Mouse (Mus musculus) CD4-positive, CD25-positive, alpha-beta regulatory T cell, adult 4 months (primary cell): ENCODE data around the gene Ntn1. TPM values are rescaled to one million over a fixed set of nuclear protein-coding genes. Genes with fewer than 3 reads are reported as not detected.

ENCODE experiments used
- ATAC-seq: one replicate; pipeline ENCODE4 v1.8.0; 2017
- polyA plus RNA-seq, 2 experiments: library from polyadenylated mRNA; unstranded; fragments of 100-300 nt; shearing (Covaris generic); gene quantifications; one replicate each; pipeline ENCODE4 v1.2.1; 2017

Ntn1 gene
- polyA plus RNA-seq, 2 experiments from 2014 or later = 0.63 to 0.90 TPM

DNA sequence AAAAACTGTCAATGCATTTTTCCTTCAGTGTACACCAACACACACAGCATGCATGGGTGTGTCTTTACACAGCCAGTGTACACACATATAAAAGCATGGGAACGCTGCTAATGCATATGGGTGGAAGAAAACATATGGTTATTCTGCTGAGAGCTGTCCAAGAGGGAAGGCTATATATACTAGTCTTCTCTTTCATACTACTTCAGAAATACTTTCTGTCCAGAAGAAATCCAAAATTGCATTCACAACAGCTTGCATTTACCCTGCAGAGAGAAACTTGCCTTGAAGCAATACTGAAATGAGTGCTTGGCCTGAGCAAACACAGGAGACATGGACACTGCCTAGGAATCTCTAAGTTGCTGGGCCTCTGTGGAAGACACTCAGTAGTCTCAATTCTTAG lies 18.8 kb downstream of the Ntn1 start:
- no peak for ATAC-seq

DNA sequence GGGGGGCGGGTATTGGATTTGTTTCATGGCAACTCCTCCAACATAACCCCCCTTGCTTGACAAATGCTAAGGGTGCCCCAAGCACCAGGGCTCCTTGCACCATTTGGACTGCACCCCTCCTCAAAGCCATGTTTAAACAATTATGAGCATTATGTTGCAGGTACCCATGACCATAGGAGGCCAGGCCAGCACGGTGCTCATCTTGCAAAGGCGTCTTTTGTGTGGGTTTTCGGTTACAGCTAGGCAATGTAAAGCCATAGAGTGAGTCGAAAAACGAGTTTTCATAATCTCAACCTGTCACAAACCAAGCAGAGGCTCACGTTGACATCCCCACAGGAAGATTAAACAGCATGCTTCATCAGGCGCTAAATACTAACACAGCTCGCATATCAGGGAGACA lies 19.3 kb downstream of the Ntn1 start:
- ATAC-seq = no peak

DNA sequence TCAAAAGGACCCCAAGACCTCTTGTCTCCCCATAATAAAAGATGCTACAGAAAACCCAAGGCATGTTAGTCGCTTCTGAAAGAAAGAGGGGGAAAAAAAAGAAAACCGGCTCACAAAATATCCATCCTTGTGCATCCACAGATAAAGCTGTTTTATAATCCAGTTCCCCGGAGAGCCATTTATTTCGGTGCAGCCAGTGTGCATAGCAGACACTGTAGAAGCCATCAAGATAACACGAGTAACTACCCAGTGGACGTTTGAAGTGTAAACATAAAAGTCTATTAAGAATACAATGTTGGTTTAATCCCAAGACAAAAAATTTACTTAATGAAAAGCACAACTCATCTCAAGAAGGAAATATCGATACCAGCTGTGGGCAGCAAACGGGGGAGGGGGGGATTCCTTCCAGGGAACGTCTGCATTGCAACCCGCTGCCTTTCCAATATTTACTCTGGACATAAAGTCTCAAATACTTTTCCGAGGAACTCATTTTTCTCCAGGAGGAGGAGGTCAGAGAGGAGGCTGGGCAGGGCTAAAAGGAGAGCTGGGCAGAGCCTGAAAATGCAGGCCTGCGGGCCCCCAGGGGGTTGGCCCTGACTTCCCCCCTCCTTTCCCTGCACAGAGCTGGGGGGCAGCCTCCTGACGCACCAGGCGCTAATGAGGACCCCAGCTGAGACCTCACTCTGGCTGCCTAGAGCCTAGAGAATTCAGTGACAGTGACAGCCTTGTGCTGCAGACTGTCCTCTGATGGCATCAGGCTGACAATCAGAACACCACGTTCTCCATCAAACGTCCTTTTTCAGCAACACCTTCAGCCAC lies 21.5 kb downstream of the Ntn1 start:
- ATAC-seq = no peak

DNA sequence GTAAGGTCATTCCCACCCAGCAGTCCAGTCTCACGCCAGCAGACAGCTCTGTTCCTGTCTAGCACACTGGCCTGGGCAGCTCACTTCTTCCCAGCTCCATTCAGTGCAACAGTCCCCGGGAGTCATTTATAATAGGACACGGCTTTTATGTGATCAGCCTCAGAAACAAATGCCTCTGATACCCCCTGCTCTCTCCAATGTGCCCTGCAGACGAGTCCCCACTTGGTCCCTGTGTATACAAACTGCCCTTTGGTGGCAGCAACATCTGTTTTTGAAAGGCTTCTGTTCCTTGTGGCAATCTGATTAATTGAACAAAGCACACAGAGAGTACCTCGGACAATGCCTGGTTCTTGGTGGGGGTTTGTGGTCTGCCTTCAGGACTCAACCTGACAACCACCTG lies 22.2 kb downstream of the Ntn1 start:
- no peak for ATAC-seq

DNA sequence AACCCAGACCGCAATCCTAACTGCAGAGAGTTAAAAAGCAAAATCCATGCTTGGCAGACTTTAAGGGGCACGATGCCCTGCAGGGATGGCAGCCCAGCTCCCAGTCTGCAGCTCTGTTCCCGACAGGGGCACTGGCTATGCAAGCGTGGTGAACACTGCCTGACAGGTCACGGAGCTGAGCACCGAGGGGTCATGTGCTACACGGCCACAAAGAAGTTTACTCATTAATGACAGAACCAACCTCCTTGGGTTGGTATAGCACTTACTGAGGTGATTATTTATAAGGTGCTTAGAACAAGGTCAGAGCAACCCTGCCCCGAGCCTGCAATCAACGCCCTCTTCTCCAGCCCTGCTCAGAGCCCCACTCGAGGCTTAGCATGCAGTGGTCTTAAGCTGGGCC lies 27.5 kb downstream of the Ntn1 start:
- ATAC-seq = no peak

DNA sequence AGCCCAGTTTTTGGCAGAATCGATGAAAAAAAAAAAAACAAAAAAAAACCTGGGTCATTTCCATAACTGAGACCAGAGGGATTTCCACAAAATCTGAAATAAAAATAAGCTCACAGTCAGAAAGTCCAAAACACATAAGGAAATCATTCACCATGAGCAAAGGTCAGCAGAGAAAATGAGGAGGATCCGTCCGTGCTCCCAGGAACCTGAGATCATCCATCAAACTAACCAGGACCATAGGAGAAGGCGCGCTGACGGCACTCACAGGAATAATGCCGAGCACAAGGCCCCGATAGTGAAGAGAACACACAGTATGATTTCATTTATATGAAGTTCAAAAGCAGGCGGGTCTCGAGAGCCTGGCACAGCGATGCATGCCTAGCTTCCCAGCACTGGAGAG lies 29.0 kb downstream of the Ntn1 start:
- ATAC-seq = no peak

DNA sequence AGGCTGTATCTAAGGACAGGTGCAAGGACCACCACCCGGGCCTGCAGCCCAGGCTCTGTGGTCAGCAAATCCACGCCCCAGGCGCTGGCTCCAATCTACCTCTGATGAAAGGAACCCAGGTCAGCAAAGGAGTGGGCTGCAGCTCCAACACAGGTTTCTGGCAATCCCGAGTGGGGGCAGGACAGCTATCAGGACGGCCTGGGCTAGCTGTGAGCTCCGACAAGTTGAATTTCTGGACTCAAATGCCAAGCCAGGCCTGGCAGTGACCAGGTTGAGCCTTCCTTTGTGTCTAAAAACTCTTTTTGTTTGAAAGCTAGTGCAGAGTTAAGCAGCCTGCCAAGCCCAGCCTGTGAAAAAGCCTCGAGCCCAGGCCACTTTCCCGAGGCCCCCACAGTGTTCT lies 43.7 kb downstream of the Ntn1 start:
- no peak for ATAC-seq

DNA sequence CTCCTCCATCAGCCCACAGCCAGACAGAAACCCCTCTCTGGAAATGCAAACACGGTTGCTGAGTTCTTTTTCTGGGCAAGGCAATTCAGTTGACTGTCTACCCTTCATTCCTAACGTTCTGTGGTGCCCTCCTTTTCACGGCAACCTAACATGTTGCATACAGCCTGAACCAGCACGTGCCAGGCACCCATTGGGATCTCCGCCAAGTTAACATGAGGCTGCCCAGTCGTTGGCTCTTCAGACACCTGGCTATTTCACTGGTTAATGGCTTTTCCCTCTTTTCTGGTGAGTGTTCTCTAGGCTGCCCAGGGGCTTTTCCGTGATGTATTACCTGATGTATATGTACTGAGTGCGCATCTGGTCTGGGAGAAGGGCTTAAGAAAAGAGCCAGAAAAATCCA lies 45.1 kb downstream of the Ntn1 start:
- no peak for ATAC-seq

DNA sequence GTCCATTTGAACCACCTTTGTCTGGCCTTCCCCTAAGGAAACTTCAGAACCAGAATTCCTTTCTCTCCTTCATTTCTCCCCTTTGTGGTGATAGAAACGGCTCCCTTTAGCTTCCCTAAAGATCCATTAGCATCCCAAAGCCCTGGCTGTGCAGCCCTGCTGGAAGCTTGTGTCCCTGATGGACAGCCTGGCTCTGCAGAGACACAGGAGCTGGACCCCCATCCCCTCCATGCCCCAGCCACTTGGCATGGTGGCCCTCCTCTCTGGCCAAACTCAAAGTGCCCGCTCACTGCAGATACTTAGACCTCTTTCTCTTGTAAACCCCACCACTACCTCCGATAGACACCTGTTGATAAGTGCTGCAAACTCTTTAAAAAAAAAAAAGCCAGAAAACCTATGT lies 45.8 kb downstream of the Ntn1 start:
- no peak for ATAC-seq

DNA sequence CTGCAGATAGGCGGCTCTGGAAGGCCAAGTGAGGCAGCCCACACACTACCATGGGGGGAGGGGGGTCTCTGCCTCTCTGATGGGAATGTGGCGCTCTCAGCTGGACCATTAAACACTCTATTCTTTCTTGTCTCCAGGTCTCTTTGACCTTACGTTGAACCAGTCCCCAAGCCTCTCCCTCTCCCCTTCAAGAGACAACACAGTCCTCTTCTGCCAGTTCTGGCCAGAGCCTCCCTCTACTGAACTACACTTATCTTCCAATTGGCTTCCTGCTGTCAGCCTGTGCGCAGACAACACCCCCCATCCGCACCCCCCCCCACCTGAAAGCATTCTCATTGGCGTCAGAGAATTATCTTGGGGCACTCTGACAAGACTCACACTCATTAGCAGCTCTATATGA lies 48.4 kb downstream of the Ntn1 start:
- ATAC-seq = no peak

DNA sequence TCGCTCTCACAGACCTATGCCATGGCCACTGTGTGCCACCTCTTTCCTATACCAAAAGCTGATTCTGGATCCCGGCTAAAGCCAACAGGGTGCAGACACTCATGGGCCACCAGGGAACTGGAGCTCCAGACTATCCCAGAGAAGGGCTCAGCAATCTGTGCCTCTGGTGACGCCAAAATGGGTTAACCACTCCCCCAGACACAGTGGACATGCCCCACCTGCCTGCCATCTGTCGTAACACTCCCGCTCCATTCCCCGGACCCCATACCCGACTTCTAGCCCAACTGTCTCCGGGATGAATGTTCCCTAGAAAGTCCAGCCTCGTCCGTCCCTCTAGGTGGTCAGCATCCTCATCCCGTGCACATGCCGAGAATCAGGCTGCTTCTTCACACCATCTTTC lies 51.8 kb downstream of the Ntn1 start:
- no peak for ATAC-seq

DNA sequence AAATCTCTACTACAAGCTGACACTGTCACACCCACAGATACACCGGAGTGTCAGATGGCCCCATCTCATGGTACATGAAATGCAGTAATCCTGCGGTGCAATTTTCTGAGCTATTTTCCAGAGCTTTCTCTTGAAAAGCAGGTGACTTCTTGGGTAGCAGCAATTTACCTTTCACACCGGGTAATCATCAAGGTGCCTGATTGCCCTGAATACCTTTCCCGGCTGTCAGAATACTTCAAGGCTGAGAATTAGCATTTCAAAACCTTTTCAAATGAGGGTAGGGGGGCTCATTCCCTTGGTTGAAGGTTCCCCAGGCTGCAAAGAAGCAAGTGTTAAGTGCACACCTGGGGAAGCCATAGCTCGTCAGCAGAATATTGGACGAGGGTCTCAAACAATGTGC lies 52.5 kb downstream of the Ntn1 start:
- no peak for ATAC-seq

DNA sequence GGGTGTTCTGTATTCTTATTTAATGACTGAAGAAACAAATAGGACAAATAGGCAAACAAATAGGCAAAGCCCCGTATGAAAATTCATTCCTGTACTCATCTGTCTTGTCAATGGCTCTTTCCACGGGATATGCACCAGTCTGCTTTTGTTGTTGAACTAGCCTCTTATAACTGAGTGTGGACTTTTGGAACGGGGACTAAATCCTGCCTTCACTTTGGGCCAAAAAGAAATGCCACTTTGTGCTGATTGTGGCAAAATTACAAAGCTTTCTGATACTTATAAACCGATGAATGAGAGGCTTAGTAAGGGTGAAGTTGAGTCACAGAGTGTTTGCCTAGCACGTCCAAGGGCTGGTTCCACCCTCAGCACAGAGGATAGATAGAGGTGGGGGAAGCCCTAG lies 53.1 kb downstream of the Ntn1 start:
- ATAC-seq = no peak

DNA sequence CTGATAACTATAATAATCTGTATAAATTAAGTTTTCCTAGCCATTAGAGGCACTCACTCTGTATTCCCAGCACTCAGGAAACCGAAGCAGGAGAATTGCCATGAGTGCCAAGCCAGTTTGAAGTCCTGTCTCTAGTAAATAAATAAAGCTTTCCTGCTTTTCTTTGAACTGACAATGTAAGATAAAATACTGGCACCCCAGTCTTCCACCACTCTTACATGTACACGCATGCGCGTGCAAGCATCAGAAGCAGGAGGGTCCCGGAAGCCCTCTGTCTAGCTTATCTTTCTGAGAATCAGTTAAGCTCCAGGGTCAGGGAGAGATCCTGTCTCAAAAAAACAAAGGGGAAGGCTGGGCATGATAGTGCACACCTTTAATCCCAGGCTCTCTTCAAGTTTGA lies 54.5 kb downstream of the Ntn1 start:
- ATAC-seq = no peak

DNA sequence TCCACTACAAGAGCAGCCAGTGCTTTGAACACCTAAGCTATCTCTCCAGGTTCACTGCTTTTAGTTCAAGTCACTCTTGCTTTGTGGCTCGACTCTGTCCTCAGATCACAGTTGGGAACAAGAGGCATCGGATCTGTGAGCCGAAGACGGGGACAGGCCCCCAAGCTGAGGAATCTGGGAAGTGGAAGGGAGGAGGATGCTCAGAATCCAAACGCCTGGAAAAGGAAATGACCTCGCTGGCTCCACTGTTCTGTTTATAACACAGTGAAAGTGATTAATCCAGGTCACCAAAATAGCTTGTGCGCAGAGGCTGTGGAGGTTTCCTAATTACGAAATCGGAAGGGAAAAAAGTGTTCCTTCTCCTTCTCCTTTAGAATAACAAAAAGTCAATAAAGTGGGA lies 56.4 kb downstream of the Ntn1 start:
- ATAC-seq = no peak

DNA sequence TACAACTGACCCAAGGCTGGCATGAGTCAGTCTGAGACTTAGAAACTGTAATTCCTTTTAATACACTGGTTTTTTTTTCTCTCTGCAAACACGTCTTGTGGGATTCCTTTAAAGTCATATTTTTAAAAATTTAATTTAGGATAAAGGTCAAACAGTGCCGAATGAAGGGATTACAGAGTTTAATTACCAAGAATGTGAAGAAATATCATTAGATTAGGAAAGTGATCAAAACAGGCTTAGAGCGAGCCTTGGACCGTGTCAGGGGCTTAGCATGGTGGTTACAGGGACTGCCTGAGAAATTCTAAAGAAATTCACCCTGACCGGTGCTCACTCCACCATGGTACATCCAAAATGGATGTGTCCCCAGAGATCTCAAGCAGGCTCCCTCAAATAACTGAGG lies 57.9 kb downstream of the Ntn1 start:
- no peak for ATAC-seq

DNA sequence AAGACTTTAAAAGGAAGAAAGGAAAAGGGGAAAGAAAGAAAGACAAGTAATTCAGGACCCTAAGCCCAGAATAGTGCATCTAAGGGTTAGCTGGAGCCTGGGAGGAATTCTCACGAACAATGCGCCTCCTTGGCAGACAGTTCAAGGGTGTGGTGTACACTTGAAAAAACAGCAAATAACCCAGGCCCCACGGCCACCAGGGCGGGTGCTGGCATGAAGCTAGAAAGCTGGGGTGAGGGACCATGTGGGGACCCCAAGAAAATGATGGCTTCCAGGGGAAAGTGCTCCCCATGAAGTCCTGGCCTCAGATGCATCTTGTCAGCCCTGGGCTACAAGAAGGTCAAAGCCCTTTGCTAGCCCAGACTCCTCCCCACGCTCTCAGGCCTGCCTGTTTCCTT lies 58.6 kb downstream of the Ntn1 start:
- no peak for ATAC-seq

DNA sequence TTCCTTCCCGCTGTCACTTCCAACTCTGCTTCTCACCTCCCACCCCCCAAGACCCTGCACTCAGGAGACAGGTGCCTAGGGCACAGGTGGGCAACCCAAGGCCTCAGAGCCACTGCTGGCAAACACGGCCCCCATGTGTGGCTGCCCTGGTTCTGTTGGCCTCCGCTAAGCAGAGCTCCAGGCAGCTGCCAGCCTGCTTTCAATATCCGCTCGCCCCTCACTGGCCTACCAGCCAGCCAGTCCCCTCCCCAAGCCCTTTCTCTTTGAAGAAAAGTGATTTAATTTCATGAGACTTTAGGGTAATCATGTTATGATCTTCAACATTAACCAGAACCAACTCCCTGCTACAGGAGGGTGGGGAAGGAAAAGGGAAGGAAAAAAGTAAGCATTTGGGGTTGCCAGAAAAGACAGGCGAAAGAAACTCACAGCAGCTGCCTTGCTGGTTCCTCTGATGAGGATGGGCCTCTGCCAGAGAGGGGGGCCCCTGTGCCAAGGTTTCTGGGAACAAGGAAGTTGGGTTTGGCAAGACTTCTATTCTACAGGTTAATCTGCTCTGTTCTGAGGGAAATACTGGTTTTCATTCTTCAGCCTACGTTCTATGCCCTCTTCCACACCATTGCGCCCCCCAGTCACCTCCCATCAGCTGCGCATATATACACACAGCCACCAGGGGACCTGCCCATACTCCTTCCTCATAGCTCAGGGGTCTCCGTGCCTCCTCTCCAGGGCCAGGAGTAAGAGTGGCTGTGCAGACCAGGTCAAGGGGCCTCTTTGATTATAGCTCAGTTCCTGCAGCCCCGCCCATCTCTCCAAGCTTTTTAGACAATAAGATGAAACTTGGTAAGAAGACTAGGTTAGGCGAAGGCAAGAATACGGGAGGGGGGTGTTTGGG lies 59.3 kb downstream of the Ntn1 start:
- ATAC-seq = no peak

DNA sequence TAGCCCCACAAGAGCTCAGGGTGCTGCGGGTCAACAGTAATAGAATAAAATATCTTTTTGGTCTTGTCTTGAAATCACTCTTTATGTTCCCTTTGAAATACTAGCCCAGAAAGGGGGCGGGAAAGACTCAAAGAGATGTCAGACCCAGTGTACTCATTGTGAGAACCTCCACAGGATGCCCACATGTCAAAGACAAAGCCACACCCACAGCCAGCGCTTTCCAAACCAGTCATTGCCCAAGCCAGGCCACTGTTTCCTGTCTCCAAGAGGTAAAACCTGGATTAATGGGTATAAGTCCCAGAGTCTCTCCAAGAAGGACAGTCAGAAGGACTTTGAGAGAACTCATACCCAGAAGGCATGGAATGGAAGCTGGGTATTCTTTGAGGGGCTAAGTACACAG lies 60.3 kb downstream of the Ntn1 start:
- ATAC-seq = no peak

DNA sequence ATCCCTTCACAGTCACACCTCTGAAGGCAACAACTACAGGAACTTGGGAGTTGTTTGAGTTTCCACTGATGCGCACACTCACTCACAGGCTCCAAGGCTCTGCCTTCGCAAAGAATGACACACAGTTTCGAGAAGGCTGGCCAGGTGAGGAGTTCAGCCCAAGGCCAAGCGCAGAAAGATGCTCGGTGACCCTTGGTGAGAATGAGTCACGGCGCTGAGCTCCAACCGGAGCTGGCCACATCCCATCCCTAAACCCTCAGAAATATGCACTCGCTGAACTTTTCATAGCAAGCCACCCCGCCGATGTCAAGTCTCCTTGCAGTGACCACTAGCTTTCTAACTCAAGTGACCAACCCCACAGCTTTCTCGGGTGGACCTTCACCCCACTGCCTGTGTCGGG lies 60.8 kb downstream of the Ntn1 start:
- no peak for ATAC-seq

DNA sequence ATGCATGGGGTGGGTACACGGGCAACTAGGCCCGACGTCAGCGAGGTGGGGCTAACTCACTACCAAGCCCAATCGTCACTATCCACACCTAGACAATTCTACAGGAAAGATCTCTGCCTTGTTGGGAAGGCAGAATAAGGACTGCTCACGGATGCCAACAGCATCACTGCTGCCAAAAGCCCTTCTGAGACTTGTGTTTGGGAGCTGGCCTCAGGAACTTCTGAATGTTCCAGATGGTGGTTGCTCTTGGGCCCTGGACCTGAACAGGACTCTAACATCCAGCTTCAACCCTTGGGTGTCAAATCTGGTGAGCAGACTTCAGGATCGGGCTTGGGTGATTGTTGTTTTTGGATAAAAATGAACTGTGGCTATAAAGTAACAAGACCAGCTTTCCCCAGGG lies 61.3 kb downstream of the Ntn1 start:
- no peak for ATAC-seq

DNA sequence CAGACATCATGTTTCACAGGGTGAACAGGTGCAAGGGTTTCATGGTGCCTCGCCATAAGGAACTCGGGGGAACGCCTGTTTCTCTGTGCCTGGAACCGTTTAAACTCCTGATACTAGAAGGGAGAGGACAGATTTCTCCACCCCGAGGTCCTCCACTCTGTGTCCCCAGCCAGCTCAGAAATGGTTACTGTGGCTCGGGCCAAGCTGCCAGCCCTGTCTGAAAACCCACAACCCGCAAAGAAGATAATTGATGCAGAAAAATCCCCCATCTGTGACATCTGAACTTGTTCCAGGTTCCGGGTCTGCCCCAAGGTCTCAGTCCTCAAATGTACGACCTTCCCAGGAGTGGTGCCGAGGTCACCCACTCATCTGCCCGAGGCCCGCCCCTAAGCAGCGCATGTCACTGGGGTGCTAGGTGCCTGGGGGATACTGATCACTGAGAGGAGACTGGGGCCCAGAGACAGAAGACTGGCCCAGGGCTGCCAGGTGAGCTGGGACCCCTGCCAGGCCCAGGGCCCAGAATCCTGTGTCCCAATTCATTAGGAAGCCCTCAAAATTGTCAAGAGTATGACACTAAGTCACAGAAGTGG lies 68.9 kb downstream of the Ntn1 start:
- ATAC-seq = no peak

DNA sequence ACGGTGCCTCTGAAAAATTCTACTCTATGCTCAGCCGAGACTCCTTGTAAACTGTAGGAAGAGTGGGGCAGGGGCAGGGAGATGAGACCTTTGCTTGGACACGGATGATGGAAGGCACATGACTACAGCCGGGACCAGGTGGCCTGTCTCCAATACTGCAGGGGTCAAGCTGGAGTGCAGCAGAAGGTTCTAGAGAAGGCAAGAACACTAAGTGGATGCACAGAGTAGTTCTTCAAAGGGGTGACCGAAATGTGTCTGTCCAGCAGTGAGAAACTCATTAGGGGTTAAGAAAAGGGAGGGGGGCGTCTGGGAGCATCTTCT lies 69.5 kb downstream of the Ntn1 start:
- no peak for ATAC-seq
